Mouse (Mus musculus) c-Kit-negative CD71-positive TER-119-positive erythroid progenitor cells, embryonic 14.5 days (primary cell): ENCODE results near the gene Psmb6.
"Not testable (repeated sequence)": the region's sequence is repeated elsewhere in the genome, so short reads cannot be mapped to it uniquely, and the experiment has no call there.

Source experiments
- DNase-seq: peaks from one replicate; pipeline ENCODE4 v3.0.0-alpha.2; 2013; ENCODE audit warnings: low read depth, low spot score

Gene Psmb6

DNA sequence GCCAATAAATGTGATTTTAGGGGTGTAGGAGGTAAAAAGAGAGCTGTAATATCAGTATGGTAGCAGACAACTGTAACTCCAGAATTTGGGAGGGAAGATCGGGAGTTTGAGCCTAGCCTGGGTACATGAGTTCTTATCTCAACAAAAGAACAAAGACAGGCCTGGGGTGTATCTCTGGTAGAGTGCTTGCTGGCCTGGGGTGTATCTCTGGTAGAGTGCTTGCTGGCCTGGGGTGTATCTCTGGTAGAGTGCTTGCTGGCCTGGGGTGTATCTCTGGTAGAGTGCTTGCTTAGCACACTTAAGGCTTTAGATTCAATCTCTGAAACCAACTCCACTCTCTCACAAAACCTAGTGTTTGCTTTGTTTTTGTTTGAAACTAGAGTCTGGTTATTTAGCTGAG lies 45.4 kb downstream of the Psmb6 start:
- DNase-seq = not testable (repeated sequence)

DNA sequence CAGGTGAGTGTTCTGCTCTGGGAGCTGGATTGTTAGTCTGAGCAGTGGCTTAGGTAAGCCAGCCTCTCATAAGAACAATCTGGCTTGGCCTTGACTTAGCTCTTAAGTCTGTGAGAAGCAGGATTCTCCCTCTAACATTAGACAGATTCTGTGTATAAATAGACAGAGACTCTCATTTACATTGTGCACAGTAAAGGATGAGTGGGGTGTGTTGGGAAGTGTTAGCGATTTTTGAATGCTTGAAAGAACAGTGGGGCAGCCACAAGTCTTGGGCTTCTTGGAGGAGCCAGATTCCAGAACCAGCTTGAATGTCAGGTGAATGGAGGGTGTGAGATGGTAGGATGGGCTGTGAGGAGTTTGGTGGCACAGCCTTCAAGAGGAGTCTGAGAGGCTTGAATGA lies 46.5 kb downstream of the Psmb6 start:
- DNase-seq = no peak

DNA sequence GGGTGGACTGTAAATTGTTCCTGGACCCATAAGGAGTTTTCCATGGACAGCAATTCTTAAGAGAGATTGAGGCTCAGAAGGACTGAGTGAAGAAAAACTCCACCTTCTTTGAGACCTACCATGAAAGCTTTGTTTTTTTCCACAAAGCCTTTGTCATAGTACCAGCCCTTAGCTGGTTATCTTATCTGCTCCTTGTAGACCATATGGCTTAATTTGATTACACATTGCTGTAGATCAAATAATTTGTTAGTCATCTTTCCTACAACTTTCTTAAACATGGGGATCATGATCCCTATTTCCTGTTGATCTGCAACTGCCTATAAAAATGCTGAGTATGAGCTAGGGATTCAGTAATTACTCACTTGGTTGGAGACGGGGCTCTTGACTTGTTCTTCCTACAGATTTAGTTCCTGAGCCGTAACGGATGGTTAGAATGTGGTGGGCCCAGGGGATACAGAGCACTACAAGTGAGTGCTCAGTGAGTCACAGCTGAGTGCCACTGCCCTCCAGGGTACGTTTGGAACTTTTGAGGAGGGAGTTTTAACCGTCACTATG lies 47.3 kb downstream of the Psmb6 start:
- no peak for DNase-seq

DNA sequence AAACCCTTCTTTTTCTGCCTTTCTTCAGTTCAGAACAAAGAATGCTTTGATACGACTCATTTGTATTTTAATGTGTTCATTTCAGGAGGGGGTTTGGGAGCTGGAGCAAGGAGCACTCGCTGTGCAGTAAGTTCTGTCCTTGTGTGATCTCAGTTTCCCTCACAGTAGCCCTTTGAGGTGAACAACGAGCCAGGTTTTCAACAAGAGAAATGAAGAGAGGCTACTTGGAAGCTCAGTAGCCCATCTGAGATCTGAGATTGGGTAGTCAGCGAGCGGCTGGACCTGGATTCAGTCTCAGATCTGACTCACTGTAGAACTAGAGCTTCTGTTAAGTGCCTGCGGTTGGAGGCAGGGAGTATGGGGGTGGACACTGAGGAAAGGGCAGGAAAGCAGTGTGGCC lies 48.7 kb downstream of the Psmb6 start:
- DNase-seq = no peak

DNA sequence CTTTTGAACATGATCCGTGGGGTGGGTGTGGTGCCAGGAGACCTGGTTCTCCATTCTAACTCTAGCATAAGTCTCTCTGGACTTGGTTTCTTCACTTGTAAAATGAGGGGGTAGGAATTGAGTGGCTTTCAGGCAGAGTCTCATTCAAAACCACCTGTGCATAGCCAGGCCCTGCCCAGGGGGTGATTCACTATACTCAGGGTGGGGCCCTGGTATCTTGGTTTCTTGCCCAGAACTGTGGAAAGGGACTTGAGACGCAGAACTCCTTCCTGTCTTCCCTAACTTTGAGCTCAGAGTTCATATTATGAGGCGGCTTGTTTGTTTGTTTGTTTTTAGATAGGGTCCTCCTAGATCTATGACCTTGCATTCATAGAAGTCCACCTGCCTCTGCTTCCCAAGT lies 52.0 kb downstream of the Psmb6 start:
- DNase-seq = no peak
